Mouse (Mus musculus): ENCODE data around the gene Frem1. TPM values are rescaled to one million over a fixed set of nuclear protein-coding genes. Genes with fewer than 3 reads are reported as not detected.

Frem1 gene
- polyA plus RNA-seq, 1 experiment from 2014 or later: 11.4 TPM

DNA sequence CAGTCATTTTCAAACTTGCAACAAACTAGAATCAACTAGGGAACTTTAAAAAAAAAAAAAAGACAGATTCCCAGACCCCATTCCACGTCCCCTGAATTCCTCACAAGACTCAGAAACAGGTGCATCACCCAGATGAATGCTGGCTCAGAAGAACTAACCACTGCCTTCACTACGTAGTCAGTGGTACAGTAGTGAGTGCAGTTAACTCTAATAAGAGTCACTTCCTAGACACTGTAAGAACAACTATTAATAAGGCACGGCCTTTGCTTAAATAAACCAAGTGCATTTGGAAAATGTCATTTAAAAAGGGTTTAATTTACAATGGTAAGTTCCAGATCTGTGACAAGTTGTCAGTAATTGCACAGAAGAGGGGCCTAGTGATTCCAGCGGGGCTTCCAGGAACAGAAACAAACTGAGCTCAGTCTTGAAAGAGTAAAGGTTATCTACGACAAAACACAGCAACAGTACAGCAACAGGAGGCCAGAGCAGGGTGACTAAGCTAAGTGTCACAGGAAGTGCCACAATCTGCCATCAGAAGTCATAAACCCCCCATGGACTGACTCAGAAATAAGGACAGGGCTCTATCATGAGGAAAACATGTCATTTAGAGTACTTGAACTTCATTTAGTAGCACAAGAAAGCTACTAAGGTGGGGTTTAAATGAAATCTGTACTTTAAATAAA, 203.4 kb downstream of the Frem1 start:
- Histone ChIP-seq H3K36me3 (ENCODE audit: control insufficient read depth, insufficient read depth, low read length) (no peaks in the 10 kb centered on the region), H3K9me3 (replicated peaks; ENCODE audit: control insufficient read depth, low read length) (no peaks in the 10 kb centered on the region), H3K9ac (ENCODE audit: low read depth, low read length) (no peak overlapping the region), H3K4me2 (peak overlapping the region; percentile 35), H3K4me3 (ENCODE audit: low read depth, low read length) (no peak overlapping the region), H3K27me3 (ENCODE audit: control insufficient read depth, insufficient read depth, low read length) (no peaks in the 10 kb centered on the region), H3K4me1 (ENCODE audit: control insufficient read depth, insufficient read depth, low read length) (peaks cover 19% of the 10 kb centered on the region), H3K27ac (ENCODE audit: low read depth, low read length) (peak overlapping the region; percentile 50)
- 26% methylated on average over 5 of the region's 5 CpGs for WGBS (ENCODE audit: insufficient replicate concordance)
- 0 out of 2 replicates have a peak, but pooled peaks have one; percentile 67 for ATAC-seq (replicated peaks; ENCODE audit: insufficient number of reproducible peaks, low FRiP score, low TSS enrichment)

Other genes starting within 250 kb of the Frem1 start
- gene Zdhhc21, start 192.4 kb downstream of the Frem1 start, polyA plus RNA-seq (2014; fragmentation: Nextera tagmentation; extraction: Ambion mirVana): 9.9 and 11.3 TPM in 2 replicates
- gene Cer1, start 167.2 kb downstream of the Frem1 start, polyA plus RNA-seq (2014; fragmentation: Nextera tagmentation; extraction: Ambion mirVana): not detected in 2 replicates

Measured in heart, embryonic 11.5 days (tissue).